Mouse (Mus musculus): Measurements from ENCODE around the gene Fam20c. TPM values are rescaled to one million over a fixed set of nuclear protein-coding genes. Genes with fewer than 3 reads are reported as not detected.
A peak's percentile ranks its signal among the peaks of the same experiment; 100 is the strongest.

Fam20c gene
- total RNA-seq, 2 experiments from 2014 or later = 16.3 to 17.0 TPM

GRCm38 (mm10) chr5:138756311-138757085 lies 2.2 kb downstream of the Fam20c start:
- DNase-seq = peak; percentile 54

DNA sequence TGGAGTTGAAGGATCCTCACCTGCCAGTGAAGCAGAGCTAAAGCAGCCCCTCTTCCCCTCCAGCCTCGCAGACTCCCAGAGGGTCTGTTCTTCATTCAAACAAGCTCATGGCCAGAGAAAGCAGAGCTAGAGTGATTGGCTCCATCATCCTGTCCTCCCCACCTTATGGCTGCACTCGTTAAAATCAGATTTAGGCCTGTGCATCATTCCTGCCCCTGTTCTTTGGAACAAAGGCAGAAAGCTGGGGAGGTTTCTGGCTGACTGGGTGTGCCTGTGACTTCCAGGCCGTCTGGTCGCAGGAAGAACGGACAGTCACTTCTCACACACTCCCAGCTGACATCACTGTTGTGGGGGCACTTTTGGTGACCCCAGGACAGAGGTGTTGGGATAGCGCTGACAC lies 2.8 kb downstream of the Fam20c start:
- no peak for DNase-seq

GRCm38 (mm10) chr5:138757616-138758015 lies 3.3 kb downstream of the Fam20c start:
- no peak for DNase-seq

GRCm38 (mm10) chr5:138758533-138758932 lies 4.2 kb downstream of the Fam20c start:
- DNase-seq = no peak

GRCm38 (mm10) chr5:138761836-138762334 lies 7.6 kb downstream of the Fam20c start:
- DNase-seq = no peak

GRCm38 (mm10) chr5:138762361-138762760 lies 8.0 kb downstream of the Fam20c start:
- DNase-seq = no peak

DNA sequence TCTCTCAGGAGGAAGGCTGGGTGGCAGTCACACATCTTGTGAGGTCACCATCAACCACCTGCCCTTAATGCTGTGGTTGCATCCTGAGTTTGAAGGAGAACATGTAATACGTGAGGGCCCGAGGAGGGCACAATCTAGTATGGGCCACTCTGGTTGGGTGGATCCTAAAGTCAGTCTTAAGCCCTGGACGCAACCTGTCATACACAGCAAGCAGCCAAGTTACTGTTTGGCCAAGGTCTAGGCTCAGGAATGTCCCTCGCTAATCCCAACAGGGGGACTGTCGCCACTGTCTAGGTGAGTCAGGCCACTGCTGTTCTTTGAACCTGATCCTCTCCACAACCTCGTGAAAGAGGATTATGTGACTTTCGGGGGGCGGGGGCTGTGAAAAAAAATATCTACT lies 10.3 kb downstream of the Fam20c start:
- DNase-seq = no peak

DNA sequence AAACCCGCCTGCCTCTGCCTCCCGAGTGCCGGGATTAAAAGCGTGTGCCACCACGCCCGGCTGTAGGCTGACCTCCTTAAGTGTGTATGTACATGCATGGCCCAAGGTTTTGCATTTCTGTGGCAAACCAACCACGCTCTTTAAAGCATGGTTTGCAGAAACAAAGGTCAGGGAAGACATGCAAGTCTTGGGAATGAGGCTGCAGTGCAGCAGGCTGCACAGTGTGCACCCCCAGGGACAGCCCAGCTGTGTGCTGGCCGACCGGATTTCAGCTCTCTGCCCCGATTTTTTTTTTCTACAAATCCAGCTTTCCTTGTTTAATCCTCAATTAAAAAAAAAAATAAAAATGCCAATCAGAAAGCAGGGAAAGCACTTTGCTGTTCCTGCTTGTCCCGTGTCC lies 13.3 kb downstream of the Fam20c start:
- DNase-seq = no peak

GRCm38 (mm10) chr5:138768704-138769103 lies 14.4 kb downstream of the Fam20c start:
- no peak for DNase-seq

- DNase-seq = peak; percentile 63
Observed at GRCm38 (mm10) chr5:138769126-138769525, 14.8 kb downstream of the Fam20c start.

DNA sequence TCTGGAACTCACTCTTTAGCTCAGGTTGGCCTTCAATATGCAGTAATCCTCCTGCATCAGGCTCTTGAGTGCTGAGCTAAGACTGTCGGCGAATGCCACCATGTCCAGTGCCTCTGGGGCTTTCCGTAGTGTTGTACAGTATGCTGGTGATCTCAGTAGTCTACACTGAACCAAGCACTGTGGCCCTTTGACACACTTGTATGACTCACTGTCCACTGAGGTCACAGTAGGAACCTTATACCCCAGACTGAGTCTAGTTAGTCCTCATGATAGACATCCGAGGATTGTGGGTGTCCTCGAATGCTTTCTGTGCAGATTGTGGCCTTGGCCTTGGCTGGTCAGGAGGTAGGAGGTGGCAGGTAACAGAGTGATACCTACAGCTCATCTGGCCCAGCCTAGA lies 20.8 kb downstream of the Fam20c start:
- DNase-seq = no peak

GRCm38 (mm10) chr5:138776346-138776745 lies 22.0 kb downstream of the Fam20c start:
- peak; percentile 14 for DNase-seq

DNA sequence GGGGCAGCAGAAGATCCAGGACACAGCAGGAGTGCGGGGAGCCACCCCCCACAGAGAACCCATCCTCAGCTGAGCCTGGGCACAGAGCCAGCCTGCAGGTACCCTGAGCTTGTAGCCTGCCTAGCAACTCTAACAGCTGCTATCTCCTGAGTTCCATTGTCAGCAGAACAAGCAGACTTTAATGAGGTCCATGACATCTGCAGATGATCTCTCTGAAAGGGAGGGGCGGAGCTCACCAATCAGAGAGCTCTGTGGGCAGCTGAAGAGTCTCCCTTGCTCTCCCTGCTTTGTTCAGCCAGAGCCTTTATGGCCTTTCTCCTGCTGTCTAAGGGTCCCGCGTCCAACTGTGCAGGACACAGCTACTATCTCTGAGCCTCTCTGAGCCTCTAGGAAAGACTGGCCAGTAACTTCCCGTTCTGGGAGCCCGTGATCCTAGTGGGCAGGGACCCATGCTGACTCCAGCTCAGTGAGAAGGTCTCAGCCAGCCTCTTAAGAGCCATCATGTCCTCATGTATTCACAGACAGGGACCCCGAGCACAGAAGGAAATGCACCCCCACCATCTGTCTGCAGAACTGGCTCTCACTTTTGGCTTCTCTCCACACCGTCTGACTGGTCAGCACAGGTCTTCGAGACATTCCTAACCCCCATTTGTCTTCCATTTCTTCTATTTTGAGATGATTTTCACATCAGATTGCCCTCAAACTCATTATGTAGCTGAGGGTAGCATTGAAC lies 24.6 kb downstream of the Fam20c start:
- DNase-seq = no peak

- no peak for DNase-seq
Observed at GRCm38 (mm10) chr5:138779655-138780054, 25.3 kb downstream of the Fam20c start.

DNA sequence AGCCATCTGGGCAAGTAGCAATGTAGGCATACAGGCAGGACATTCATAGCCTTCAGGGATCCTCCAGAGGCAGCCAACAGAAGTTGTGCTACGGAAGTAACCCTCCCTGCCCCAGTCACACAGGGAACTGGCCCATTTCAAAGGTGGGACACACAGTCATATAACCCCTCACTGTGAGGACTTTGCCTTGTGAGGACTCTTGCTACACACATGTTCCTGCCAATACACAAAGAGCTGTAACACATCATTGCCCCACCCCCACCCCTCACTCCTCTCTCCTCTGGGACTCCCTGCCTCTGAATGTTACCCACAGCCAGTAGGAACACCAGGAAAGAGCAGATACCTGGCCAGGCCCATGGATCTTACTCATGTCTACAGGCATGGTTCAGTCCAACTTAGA lies 28.4 kb downstream of the Fam20c start:
- DNase-seq = no peak

GRCm38 (mm10) chr5:138783181-138783580 lies 28.9 kb downstream of the Fam20c start:
- no peak for DNase-seq

- DNase-seq = no peak
Observed at GRCm38 (mm10) chr5:138785986-138786515, 31.7 kb downstream of the Fam20c start.

- no peak for DNase-seq
Observed at GRCm38 (mm10) chr5:138787648-138788047, 33.3 kb downstream of the Fam20c start.

GRCm38 (mm10) chr5:138788481-138789211 lies 34.3 kb downstream of the Fam20c start:
- DNase-seq = no peak

DNA sequence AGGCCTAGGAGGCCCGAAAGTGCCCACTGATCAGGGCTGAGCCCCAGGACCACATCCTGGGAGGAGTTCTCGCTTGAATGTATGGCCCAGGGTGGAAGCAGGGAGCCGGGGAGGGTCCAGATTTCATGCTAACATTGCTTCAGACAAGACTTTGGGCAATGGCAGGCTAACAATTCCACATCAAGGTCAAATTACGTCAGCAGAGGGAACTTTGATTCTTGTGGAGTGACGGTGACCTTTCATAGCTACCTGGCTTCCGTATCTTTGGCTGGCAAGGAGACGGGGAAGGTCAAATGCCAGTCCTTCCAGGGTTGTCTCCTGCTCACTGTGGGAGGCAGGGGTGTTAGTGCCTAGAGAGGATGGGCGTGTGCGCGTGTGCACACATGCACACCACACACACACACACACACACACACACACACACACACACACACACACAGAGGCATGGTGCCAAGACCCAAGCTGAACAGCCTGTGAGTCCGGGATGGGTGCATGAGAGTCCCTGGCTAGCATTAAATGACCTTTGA lies 36.7 kb downstream of the Fam20c start:
- no peak for DNase-seq

GRCm38 (mm10) chr5:138801588-138802116 lies 47.3 kb downstream of the Fam20c start:
- no peak for DNase-seq

- no peak for DNase-seq
Observed at GRCm38 (mm10) chr5:138804286-138804685, 50.0 kb downstream of the Fam20c start.
